Mouse (Mus musculus): ENCODE data around the gene Nlgn3. TPM values are rescaled to one million over a fixed set of nuclear protein-coding genes. Genes with fewer than 3 reads are reported as not detected.

Gene Nlgn3
- total and polyA plus RNA-seq, 3 experiments, result 0.04 to 0.76 (median 0.12) TPM

GRCm38 (mm10) chrX:101285534-101285933 lies 13.4 kb upstream of the Nlgn3 start:
- H3K4me1 ChIP-seq (ENCODE audit: control insufficient read depth in 1 of 2, insufficient read depth in 2 of 2), result no peaks in the 10 kb centered on the region
- no peak overlapping the region for H3K9ac ChIP-seq (ENCODE audit: insufficient read depth, low read depth)
- no peaks in the 10 kb centered on the region for H3K27me3 ChIP-seq (replicated peaks)
- H3K79me2 ChIP-seq (replicated peaks; ENCODE audit: control insufficient read depth, extremely low read depth, insufficient read depth, poor library complexity, severe bottlenecking), result no peaks in the 10 kb centered on the region
- H3K4me2 ChIP-seq (ENCODE audit: insufficient read depth, low read depth, poor library complexity, severe bottlenecking), result no peak overlapping the region
- TF ChIP-seq MAX (IDR thresholded peaks at IDR 0.05; ENCODE audit: low read length) (no peak), CTCF (conservative IDR thresholded peaks at IDR 0.05 in 1 of 2, IDR thresholded peaks at IDR 0.05 in 1 of 2; ENCODE audit: low read depth in 2 of 2, low read length in 2 of 2) (peak; percentile 15 to 70; a peak in 3 of 4 replicates), SMC3 (IDR thresholded peaks at IDR 0.05; ENCODE audit: low read depth, low read length) (peak; percentile 88), RAD21 (IDR thresholded peaks at IDR 0.05; ENCODE audit: low read depth, low read length) (peak; percentile 60)
- in situ Hi-C loops (cut with MboI; ENCODE audit: low pct_ligation_motif_present, low pct_unique_long_range_greater_than_20kb, low sequenced_read_pairs), result loop anchor here (25.0 kb wide), 1 partner anchor 148 kb away; no protein-coding TSS in a partner anchor
- no peak overlapping the region for H3K27ac ChIP-seq (ENCODE audit: insufficient read depth, low read depth)
- peaks cover 91 to 100% of the 10 kb centered on the region in 2 experiments for H3K36me3 ChIP-seq (replicated peaks in 1 of 2; ENCODE audit: control insufficient read depth in 1 of 2, insufficient read depth in 1 of 2, low read length in 1 of 2)
- peak; percentile 38 for DNase-seq (ENCODE audit: extremely low read depth)
- no peaks in the 10 kb centered on the region for H3K9me3 ChIP-seq (replicated peaks; ENCODE audit: low read length)
- H3K4me3 ChIP-seq (replicated peaks in 1 of 3; ENCODE audit: low read depth in 2 of 3, low read length in 2 of 3, poor library complexity in 1 of 3), result no peak overlapping the region
- dilution Hi-C loops (cut with MboI; ENCODE audit: extremely low pct_ligation_motif_present, extremely low pct_unique_long_range_greater_than_20kb, low sequenced_read_pairs), result no loop called here

DNA sequence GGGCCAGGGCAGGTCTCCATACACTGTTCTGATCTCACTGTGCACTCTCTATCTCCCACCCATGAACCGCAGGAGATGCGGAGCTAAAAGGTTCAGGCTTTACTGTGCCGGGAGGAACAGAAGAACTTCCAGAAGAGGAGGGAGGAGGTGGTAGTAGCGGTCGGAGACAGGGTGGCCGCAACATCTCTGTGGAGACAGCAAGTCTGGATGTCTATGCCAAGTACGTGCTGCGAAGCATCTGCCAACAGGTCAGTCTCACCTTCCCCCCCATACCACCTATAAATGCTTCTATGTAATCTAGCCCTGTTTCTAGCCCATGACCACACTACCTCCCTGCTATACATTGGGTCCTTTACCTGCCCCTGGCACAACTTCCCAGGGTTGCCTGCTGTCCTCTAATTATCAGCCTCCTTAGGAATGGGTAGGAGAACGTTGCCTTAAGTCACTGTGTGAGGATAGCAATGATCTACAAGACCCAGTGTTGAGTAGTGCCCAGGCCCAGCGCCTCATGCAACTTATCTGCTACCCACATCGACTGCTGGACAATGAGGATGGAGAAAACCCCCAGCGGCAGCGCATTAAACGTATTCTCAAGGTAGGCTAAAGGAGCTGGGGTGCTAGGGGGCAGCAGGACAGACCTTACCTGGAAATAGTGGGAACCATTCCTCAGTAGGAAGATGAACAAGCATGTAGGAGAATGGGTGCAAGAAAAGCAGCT lies 12.9 kb upstream of the Nlgn3 start:
- Histone ChIP-seq H3K9ac (ENCODE audit: insufficient read depth, low read depth) (no peak overlapping the region), H3K4me2 (ENCODE audit: insufficient read depth, low read depth, poor library complexity, severe bottlenecking) (no peak overlapping the region), H3K27ac (ENCODE audit: insufficient read depth, low read depth) (no peak overlapping the region), H3K79me2 (replicated peaks; ENCODE audit: control insufficient read depth, extremely low read depth, insufficient read depth, poor library complexity, severe bottlenecking) (no peaks in the 10 kb centered on the region), H3K27me3 (replicated peaks) (no peaks in the 10 kb centered on the region), H3K4me3 (replicated peaks in 1 of 3; ENCODE audit: low read depth in 2 of 3, low read length in 2 of 3, poor library complexity in 1 of 3) (no peak overlapping the region), H3K9me3 (replicated peaks; ENCODE audit: low read length) (no peaks in the 10 kb centered on the region), H3K36me3 (replicated peaks in 1 of 2; ENCODE audit: control insufficient read depth in 1 of 2, insufficient read depth in 1 of 2, low read length in 1 of 2) (peaks cover 89 to 98% of the 10 kb centered on the region in 2 experiments), H3K4me1 (ENCODE audit: control insufficient read depth in 1 of 2, insufficient read depth in 2 of 2) (no peaks in the 10 kb centered on the region)
- DNase-seq (ENCODE audit: extremely low read depth), result no peak
- in situ Hi-C loops (cut with MboI; ENCODE audit: low pct_ligation_motif_present, low pct_unique_long_range_greater_than_20kb, low sequenced_read_pairs), result loop anchor here (25.0 kb wide), 1 partner anchor 149 kb away; no protein-coding TSS in a partner anchor
- no peak for TF ChIP-seq ZKSCAN1 (IDR thresholded peaks at IDR 0.05; ENCODE audit: borderline replicate concordance, low read depth, low read length)
- TF ChIP-seq POLR2A (IDR thresholded peaks at IDR 0.05; ENCODE audit: low read depth, low read length), result no peak
- TF ChIP-seq USF2 (conservative IDR thresholded peaks at IDR 0.05; ENCODE audit: low read depth, low read length), result no peak
- TF ChIP-seq CHD2 (IDR thresholded peaks at IDR 0.05; ENCODE audit: low read length), result no peak
- TF ChIP-seq ETS1 (conservative IDR thresholded peaks at IDR 0.05; ENCODE audit: low read depth, low read length), result no peak
- TF ChIP-seq NELFE (IDR thresholded peaks at IDR 0.05; ENCODE audit: low read depth, low read length), result no peak
- no peak for TF ChIP-seq ZC3H11A (IDR thresholded peaks at IDR 0.05; ENCODE audit: low read depth, low read length)
- no peak for TF ChIP-seq GABPA (IDR thresholded peaks at IDR 0.05; ENCODE audit: insufficient replicate concordance, low read depth, low read length)
- no peak for TF ChIP-seq E2F4 (IDR thresholded peaks at IDR 0.05; ENCODE audit: insufficient replicate concordance, low read depth, low read length)
- TF ChIP-seq TBP (conservative IDR thresholded peaks at IDR 0.05; ENCODE audit: low read depth, low read length), result no peak
- no peak for TF ChIP-seq IRF4 (IDR thresholded peaks at IDR 0.05; ENCODE audit: low read depth, low read length)
- dilution Hi-C loops (cut with MboI; ENCODE audit: extremely low pct_ligation_motif_present, extremely low pct_unique_long_range_greater_than_20kb, low sequenced_read_pairs), result no loop called here
